Mouse (Mus musculus) CH12.LX (cell line): ENCODE data around the gene Prrc2a. TPM values are rescaled to one million over a fixed set of nuclear protein-coding genes. Genes with fewer than 3 reads are reported as not detected.
A peak's percentile ranks its signal among the peaks of the same experiment; 100 is the strongest.

Experiments used
- DNase-seq: peaks from one replicate; pipeline ENCODE4 v3.0.0-alpha.2; 2013; ENCODE audit errors: extremely low read depth
- H3K27ac ChIP-seq: 2 replicates; pipeline ENCODE4 v1.5.1; 2012; ENCODE audit warnings: low read depth, mild to moderate bottlenecking, control low read depth, moderate library complexity; ENCODE audit not compliant: insufficient read depth
- H3K27me3 ChIP-seq: replicated peaks from 2 replicates; pipeline ENCODE3; 2012; ENCODE audit warnings: inconsistent platforms
- H3K36me3 ChIP-seq, 2 experiments: replicated peaks in 1 of 2; 2 replicates each; pipeline versions ENCODE3 to v1.6.1; 2012; ENCODE audit warnings: inconsistent platforms in 1 of 2, low read length in 1 of 2, mild to moderate bottlenecking in 1 of 2, mixed read lengths in 1 of 2, moderate library complexity in 1 of 2; ENCODE audit not compliant: control insufficient read depth in 1 of 2, insufficient read depth in 1 of 2
- H3K4me1 ChIP-seq, 2 experiments: 2 replicates each; pipeline ENCODE4 v1.6.1; 2012; ENCODE audit warnings: inconsistent platforms in 1 of 2, moderate library complexity in 1 of 2; ENCODE audit not compliant: insufficient read depth in 2 of 2, control insufficient read depth in 1 of 2
- H3K4me2 ChIP-seq: 2 replicates; pipeline ENCODE4 v1.6.1; 2012; ENCODE audit warnings: low read depth, mild to moderate bottlenecking, control low read depth; ENCODE audit not compliant: poor library complexity, insufficient read depth, severe bottlenecking
- H3K4me3 ChIP-seq, 3 experiments: fragments of 150-350 bp in 1 of 3; sonication (generic) in 1 of 3; replicated peaks in 1 of 3; 2 replicates each; pipeline versions ENCODE3 to v1.5.1; 2011 to 2012; ENCODE audit warnings: low read depth in 2 of 3, low read length in 2 of 3, mild to moderate bottlenecking in 2 of 3, moderate library complexity in 2 of 3, control low read depth in 1 of 3, improper control_type of control experiment in 1 of 3, inconsistent platforms in 1 of 3, mixed read lengths in 1 of 3; ENCODE audit not compliant: poor library complexity in 1 of 3
- H3K79me2 ChIP-seq: replicated peaks from 2 replicates; pipeline ENCODE4 v1.6.1; 2012; ENCODE audit warnings: mild to moderate bottlenecking, moderate library complexity; ENCODE audit not compliant: control insufficient read depth, poor library complexity, insufficient read depth, severe bottlenecking; ENCODE audit errors: extremely low read depth
- H3K9ac ChIP-seq: 2 replicates; pipeline ENCODE4 v1.6.1; 2012; ENCODE audit warnings: low read depth, mild to moderate bottlenecking, control low read depth, moderate library complexity; ENCODE audit not compliant: insufficient read depth
- H3K9me3 ChIP-seq: replicated peaks from 2 replicates; pipeline ENCODE3; 2012; ENCODE audit warnings: low read length, inconsistent platforms, mixed read lengths
- E2F4 ChIP-seq: IDR thresholded peaks from 2 replicates; pipeline ENCODE4 v1.6.1; 2011; ENCODE audit warnings: low read depth, low read length, improper control_type of control experiment; ENCODE audit not compliant: insufficient replicate concordance
- POLR2A ChIP-seq: IDR thresholded peaks from 2 replicates; pipeline ENCODE4 v1.6.1; 2011; ENCODE audit warnings: low read depth, mild to moderate bottlenecking, improper control_type of control experiment, low read length
- POLR2AphosphoS2 ChIP-seq: IDR thresholded peaks from 2 replicates; pipeline ENCODE4 v1.6.1; 2011; ENCODE audit warnings: low read depth, low read length, improper control_type of control experiment
- RAD21 ChIP-seq: IDR thresholded peaks from 2 replicates; pipeline ENCODE4 v1.6.1; 2011; ENCODE audit warnings: low read depth, mild to moderate bottlenecking, low read length, improper control_type of control experiment, moderate library complexity
- SMC3 ChIP-seq: IDR thresholded peaks from 2 replicates; pipeline ENCODE4 v1.6.1; 2011; ENCODE audit warnings: low read depth, low read length, improper control_type of control experiment
- ZC3H11A ChIP-seq: IDR thresholded peaks from 2 replicates; pipeline ENCODE4 v1.6.1; 2012; ENCODE audit warnings: low read depth, mild to moderate bottlenecking, inconsistent platforms, low read length, improper control_type of control experiment
- ZMIZ1 ChIP-seq: IDR thresholded peaks from 2 replicates; pipeline ENCODE4 v1.6.1; 2012; ENCODE audit warnings: low read depth, mild to moderate bottlenecking, inconsistent platforms, low read length, improper control_type of control experiment
- dilution Hi-C: fragments of 300-500 bp; cut with MboI; formaldehyde crosslinking; loops from 2 replicates; pipeline ENCODE4 v1.14.3; 2020; ENCODE audit warnings: low sequenced_read_pairs; ENCODE audit not compliant: extremely low pct_unique_long_range_greater_than_20kb, extremely low pct_ligation_motif_present
- in situ Hi-C: fragments of 300-500 bp; cut with MboI; formaldehyde crosslinking; loops from 3 replicates; pipeline ENCODE4 v1.14.3; 2019; ENCODE audit warnings: low sequenced_read_pairs, low pct_ligation_motif_present, low pct_unique_long_range_greater_than_20kb, mixed read lengths
- polyA plus RNA-seq: library from polyadenylated mRNA; unstranded; fragments of >175 nt; gene quantifications from 2 replicates; pipeline ENCODE4 v1.2.1, GENCODE M21; 2012; ENCODE audit warnings: low read depth; ENCODE audit not compliant: insufficient read length
- total RNA-seq, 2 experiments: library from RNA; depleted of rRNA; stranded (reverse); fragments of 300-350 nt in 1 of 2; fragments of >200 nt in 1 of 2; gene quantifications; 2 replicates each; pipeline ENCODE4 v1.2.3; 2012 to 2014

Gene Prrc2a
- total and polyA plus RNA-seq, 3 experiments, result 31.3 to 313 (median 80.4) TPM

- H3K79me2 ChIP-seq, result peaks cover 5% of the 10 kb centered on the region
- H3K4me2 ChIP-seq, result no peak overlapping the region
- in situ Hi-C loops (no loop called here), dilution Hi-C loops (no loop called here)
- H3K4me3 ChIP-seq, result no peak overlapping the region
- H3K9ac ChIP-seq, result no peak overlapping the region
- H3K9me3 ChIP-seq, result no peaks in the 10 kb centered on the region
- no peak for DNase-seq
- no peak for TF ChIP-seq ZC3H11A
- no peak for TF ChIP-seq RAD21
- no peaks in the 10 kb centered on the region for H3K4me1 ChIP-seq
- no peak overlapping the region for H3K27ac ChIP-seq
- no peaks in the 10 kb centered on the region for H3K27me3 ChIP-seq
- peaks cover 89 to 93% of the 10 kb centered on the region in 2 experiments for H3K36me3 ChIP-seq
These were observed 12.6 kb downstream of the Prrc2a start for GRCm38 (mm10) chr17:35152121-35152520.

- TF ChIP-seq SMC3, result no peak
- TF ChIP-seq POLR2A, result 0 out of 2 replicates have a peak, but pooled peaks have one; percentile 42
- TF ChIP-seq POLR2AphosphoS2, result peak; percentile 93; the same call in 1 of the 2 replicates
- TF ChIP-seq, all 38 proteins: peak for 2
- DNase-seq, result no peak
- no peak overlapping the region for H3K4me2 ChIP-seq
- no peak overlapping the region for H3K9ac ChIP-seq
- in situ Hi-C loops (no loop called here), dilution Hi-C loops (no loop called here)
- H3K36me3 ChIP-seq, result peaks cover 86 to 92% of the 10 kb centered on the region in 2 experiments
- H3K27me3 ChIP-seq, result no peaks in the 10 kb centered on the region
- no peaks in the 10 kb centered on the region; the same call in 1 of the 2 replicates for H3K79me2 ChIP-seq
- H3K4me3 ChIP-seq, result no peak overlapping the region
- peaks cover 4% of the 10 kb centered on the region for H3K9me3 ChIP-seq
- H3K27ac ChIP-seq, result no peak overlapping the region
- no peaks in the 10 kb centered on the region for H3K4me1 ChIP-seq
These were observed 16.6 kb downstream of the Prrc2a start for GRCm38 (mm10) chr17:35147922-35148639.

- Histone ChIP-seq H3K4me2 (no peak overlapping the region), H3K9me3 (peaks cover 7% of the 10 kb centered on the region), H3K9ac (no peak overlapping the region), H3K79me2 (no peaks in the 10 kb centered on the region; the same call in 1 of the 2 replicates), H3K4me3 (no peak overlapping the region), H3K27ac (no peak overlapping the region), H3K27me3 (no peaks in the 10 kb centered on the region), H3K36me3 (peaks cover 86 to 92% of the 10 kb centered on the region in 2 experiments), H3K4me1 (no peaks in the 10 kb centered on the region)
- dilution Hi-C loops (no loop called here), in situ Hi-C loops (no loop called here)
- DNase-seq, result no peak
- no peak for TF ChIP-seq E2F4
- TF ChIP-seq ZMIZ1, result 0 out of 2 replicates have a peak, but pooled peaks have one; percentile 12
- TF ChIP-seq POLR2A, result 0 out of 2 replicates have a peak, but pooled peaks have one; percentile 13
These were observed 17.3 kb downstream of the Prrc2a start for GRCm38 (mm10) chr17:35147348-35147747.
